Mouse (Mus musculus) adrenal gland, postnatal 25 days (tissue): ENCODE data around the gene Tube1. TPM values are rescaled to one million over a fixed set of nuclear protein-coding genes. Genes with fewer than 3 reads are reported as not detected.
A peak's percentile ranks its signal among the peaks of the same experiment; 100 is the strongest.

Experiments
- DNase-seq: peaks from one replicate; pipeline ENCODE4 v3.0.0; 2021; ENCODE audit warnings: mixed read lengths
- long read RNA-seq: library from polyadenylated mRNA; stranded (forward); transcript quantifications from one replicate; pipeline ENCODE4 v2.0.0, GENCODE M21; 2021
- total RNA-seq: library from RNA; stranded (reverse); gene quantifications from 2 replicates; pipeline ENCODE4 v1.2.3, GENCODE M21; 2021

The Tube1 gene
- total RNA-seq = 1.8 and 3.1 TPM in 2 replicates
- long read RNA-seq, partial matches to known transcripts = 1 of 3 reads
- long read RNA-seq, other reads (novel, unspliced or antisense) = 1 of 3 reads

- DNase-seq = peak; percentile 81
These were observed at the start of gene Tube1, which contains the start of gene Fam229b for GRCm38 (mm10) chr10:39133462-39134310. Gene Tube1, plus strand, starts transcription at chr10:39133976. Gene Fam229b, minus strand, starts transcription at chr10:39133914.

- peak; percentile 23 for DNase-seq
These were observed 36.8 kb upstream of the Tube1 start for GRCm38 (mm10) chr10:39096981-39097380.

- no peak for DNase-seq
These were observed 35.0 kb upstream of the Tube1 start for GRCm38 (mm10) chr10:39098746-39099145.

DNA sequence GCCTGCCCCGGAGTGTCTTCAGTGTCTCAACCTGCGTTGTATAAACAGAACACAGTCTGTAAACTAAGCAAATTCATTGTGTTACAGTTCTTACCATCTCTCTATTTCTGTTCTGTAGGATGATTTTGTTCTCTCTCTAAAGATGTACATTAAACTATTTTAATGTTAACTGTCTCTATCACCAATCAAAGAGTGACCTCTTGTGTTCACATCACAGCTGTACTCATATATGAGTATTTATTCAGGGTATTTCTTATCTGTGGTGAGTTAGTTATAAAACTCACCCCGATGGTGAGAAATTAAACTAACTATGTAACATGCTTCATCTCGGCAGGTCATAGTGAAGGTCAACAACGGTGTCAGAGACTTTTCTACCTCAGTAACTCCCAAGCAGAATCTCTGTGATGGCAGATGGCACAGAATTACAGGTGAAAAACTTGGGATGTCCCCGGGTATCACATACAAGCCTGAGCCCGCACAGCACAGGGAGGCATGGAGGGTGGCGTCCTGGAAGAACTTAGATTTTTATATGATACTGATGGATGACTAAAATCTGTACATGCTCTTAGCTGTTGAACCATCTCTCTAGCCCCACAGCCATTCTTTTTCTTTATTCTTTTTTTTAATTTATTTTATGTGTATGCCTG lies 28.9 kb upstream of the Tube1 start:
- no peak for DNase-seq

GRCm38 (mm10) chr10:39106413-39106812 lies 27.4 kb upstream of the Tube1 start:
- DNase-seq = no peak

DNA sequence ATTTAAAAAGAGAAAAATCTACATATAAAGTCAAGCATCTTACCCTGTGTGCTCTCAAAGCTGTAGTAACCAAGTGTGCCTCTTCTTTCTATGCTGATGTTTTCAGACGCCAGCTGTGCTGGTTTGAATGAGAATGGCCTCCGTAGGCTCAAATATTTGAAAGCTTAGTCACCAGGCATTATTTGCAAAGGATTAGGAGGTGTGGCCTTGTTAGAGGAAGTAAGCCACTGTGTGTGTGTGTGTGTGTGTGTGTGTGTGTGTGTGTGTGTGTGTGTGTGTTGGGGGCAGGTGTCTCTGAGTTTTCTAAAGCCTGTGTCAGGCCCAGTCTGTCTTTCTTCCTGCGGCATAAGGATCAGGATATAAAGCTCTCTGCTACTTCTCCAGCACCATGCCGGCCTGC lies 26.8 kb upstream of the Tube1 start:
- no peak for DNase-seq

- no peak for DNase-seq
These were observed 24.8 kb upstream of the Tube1 start for GRCm38 (mm10) chr10:39108837-39109488.

- DNase-seq = no peak
These were observed 24.3 kb upstream of the Tube1 start for GRCm38 (mm10) chr10:39109489-39109874.

- no peak for DNase-seq
These were observed 12.4 kb upstream of the Tube1 start for GRCm38 (mm10) chr10:39121412-39121811.

DNA sequence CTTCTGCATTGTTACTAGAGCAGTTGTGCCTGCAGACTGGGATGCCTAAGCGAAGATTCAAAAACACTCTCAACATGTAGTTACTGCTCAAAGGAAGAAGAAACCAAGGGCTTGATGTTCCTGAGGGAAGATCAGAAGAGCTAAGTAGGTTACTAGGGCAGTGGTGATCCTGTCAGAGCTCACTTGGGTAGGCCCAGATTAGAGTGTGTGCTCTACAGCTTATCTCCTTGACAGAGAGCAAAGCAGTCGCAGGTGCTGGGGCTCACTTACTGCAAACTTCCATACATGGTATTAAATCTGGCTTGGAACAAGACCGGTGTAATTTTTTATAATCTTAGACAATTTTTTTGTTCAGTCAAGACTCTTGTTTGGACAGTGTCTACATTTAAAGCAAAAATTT lies 4.0 kb downstream of the Tube1 start:
- DNase-seq = no peak

DNA sequence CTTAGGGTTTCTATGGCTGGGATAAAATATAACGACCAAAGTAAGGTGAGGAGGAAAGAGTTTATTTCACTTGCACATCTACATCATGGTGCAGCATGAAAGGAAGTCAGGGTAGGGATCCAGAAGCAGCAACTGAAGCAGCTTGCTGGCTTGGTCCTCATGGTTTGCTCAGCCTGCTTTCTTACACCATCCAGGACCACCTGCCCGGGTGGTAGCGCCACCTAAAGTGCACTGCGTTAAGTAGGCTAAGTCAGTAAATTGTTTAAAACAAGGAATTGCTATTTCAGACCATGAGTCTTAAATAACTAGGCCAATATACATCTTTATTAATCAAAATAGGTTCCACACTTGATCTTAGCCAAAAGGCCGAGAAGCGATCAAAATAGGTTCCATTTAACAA lies 5.0 kb downstream of the Tube1 start:
- DNase-seq = no peak

DNA sequence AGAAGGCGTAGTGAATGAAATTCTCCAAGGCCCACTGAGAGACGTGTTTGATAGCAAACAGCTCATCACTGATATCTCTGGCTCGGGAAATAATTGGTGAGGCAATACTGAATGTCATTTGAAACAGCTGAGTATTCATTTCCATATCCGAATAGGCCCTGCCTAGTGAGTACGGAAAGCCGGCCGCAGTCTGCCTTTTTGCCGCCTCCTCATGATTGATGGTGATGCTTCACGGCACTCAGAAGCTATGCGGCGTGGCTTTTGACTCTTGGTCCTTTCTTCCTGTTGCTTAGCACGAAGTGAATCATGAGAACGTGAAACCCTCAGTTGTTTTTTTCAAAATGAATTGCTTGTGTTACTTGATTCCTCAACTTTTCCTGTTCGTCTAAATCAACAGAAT lies 7.1 kb downstream of the Tube1 start:
- DNase-seq = no peak

DNA sequence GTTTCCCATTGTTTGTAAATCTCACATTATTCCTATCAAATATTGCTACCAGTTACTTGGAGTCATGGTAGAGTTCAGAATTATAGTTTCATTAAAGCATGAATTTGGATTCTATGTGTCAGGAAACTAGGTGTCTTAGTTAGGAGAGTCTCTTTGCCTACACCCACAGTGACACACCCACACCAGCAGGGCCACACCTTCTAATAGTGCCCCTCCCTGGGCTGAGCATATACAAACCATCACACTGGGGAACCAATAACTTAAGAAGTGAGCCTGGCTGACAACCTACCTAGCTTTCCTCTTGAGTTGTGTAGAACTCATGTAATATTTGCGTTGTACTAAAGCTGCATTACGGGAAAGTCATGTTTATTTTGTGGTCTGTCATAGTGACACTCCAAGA lies 7.6 kb downstream of the Tube1 start:
- no peak for DNase-seq

GRCm38 (mm10) chr10:39142216-39142615 lies 8.4 kb downstream of the Tube1 start:
- DNase-seq = no peak

DNA sequence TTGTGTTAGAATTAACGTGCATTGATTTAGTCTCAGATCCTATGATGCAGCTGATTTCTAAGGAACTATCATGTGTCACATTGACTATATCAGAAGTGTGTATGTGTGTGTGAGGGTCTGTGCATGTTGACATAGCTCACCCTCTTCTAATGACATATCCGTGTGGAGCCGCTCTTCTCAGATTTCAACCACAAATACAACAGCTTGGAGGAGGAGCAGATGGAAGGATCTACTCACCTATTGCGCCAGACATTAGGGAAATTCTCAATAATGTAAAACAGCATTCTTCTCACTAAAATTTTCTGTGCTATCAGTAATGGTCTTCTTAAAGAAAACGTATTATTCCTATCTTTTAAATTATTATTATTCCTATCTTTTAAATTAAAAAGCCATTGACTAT lies 22.9 kb downstream of the Tube1 start:
- DNase-seq = no peak

DNA sequence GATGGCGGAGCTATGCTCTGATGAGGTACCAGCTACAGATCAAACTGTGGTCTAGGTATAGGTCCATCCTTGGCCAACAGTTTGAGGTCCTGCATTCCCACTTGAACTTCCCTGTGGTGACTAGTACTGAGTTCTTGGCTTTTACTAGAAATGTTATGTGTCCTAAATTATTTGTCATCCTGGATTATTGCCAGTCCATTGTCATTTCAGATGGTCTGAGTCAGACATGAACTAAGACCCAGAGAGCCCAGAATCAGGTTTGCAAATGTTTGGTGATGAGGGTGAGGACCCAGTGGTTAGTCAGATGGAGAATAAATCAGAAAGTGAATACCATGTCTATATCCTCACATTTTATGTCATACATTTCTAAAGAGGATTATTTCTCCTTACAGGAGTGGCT lies 23.5 kb downstream of the Tube1 start:
- DNase-seq = no peak

DNA sequence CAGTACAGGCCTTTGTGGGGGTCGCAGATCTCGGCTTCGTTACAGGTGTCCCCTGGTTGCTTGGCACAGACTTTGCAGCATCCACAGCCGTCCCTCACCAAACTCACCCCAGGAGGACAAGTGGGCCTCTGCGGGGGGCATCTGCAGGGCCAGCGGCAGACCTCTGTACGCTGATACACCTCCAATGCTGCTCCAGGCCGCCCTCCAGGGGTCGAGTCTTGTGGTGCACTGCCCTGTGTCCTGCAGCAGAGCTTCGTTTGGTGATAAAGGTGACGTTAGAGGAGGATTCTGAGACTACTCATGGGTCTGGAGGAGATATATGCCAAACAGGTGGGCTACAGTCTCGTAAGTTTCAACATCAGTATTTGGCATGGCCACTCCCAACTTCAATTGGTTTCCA lies 24.5 kb downstream of the Tube1 start:
- DNase-seq = no peak

DNA sequence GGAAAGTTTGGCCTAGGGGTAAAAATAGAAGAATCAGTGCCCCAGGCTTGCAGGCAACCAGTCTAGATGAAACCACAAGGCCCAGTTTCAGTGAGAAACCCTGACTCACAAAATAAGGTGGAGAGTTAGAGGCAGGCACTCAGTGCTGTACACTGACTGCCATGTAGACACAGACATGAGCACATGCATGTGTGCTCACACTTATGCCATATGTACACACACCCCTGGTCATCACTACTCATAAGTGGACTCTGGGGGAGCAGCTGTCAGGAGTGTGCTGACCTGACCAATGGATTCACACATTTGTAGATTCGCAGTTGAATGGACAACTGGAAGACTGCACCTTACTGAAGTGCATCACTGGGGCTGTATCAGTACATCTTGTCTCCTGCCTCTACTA lies 27.6 kb downstream of the Tube1 start:
- DNase-seq = no peak

DNA sequence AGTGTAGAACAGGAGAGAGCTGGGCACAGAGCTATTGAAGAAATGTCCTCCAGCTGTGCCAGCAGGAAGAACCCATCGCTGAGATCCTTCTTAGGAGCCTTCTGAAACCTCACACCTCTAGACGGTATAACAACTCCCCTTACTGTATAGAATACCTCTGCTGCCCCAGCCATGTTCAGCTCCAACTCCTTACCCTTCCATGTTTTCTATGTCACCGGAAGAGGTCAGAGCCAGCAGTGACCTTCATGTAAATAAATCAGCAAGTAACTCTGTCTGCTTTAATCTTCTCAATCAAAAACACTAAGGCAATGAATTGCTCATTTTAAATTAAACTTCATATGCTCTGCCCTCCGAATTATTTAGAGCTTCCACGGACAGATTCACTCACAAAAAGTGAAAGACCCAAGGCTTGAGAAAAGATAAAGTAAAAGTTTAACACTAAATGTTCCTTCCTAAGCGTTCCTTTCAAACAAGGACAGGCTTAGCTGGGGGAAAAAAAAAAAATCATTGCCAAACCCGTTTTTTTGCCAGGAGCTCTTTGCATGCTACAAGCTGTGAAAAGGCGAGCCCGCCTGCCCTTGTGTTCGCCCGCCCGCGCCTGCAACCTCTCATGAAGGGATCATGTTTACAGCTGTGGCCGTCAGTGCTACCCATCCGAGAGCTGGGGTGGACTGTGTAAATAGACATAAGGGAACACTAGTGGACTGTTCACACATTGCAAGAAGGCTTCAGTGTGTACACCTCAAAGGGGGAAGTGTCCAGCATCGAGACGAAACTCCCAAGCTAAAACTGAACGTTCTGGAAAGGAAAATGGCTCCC lies 29.1 kb downstream of the Tube1 start:
- peak; percentile 21 for DNase-seq

GRCm38 (mm10) chr10:39163694-39164093 lies 29.9 kb downstream of the Tube1 start, which contains the start of gene Ccn6:
Gene Ccn6, minus strand, starts transcription at chr10:39163794.
- DNase-seq = no peak

DNA sequence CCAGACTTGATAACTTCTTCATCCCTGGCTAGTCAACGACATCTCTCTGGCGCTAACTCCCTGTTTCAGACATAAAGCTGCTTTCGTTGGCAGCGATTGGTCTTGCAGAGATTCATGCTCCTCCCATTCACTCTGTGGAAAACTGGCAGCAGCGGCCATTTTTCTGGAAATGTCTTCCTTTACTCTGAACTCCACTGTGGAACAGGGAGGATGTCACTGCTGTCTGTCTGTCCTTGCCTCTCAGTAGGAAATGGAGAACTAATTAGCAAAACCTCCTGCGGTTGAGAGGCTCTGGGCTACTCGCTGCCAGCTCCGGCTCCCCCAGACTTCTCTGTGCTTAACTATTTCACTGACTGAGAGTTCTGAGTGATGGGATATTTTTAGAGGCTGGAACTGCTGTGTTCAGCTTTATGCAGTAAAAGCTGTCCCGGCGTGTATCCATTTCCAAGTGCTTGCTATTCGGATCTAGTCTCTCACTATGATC lies 31.9 kb downstream of the Tube1 start:
- DNase-seq = peak; percentile 17

DNA sequence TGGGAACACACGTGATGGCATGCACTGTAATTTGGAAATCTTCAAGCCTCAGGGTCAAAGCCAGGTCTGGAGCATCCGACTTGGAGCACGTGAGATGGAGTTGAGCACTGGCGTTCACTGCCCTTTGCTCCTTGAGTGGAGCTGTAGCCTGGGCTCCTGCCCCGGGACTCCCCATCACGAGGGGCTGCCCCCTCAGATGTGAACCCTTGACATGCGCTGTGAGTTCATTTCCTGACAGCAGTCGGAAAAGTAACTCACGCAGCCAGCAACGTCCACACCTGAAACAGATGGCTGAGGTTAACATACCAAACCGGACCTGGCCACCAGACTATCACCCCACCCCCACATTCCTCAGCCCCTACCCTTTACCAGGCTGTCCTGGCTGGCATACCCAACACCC lies 33.8 kb downstream of the Tube1 start:
- DNase-seq = no peak
